Mouse (Mus musculus): ENCODE data around the gene Kcnk4.
"Not testable (repeated sequence)": the region's sequence is repeated elsewhere in the genome, so short reads cannot be mapped to it uniquely, and the experiment has no call there.

Gene Kcnk4

GRCm38 (mm10) chr19:6916496-6916895, 17.8 kb downstream of the Kcnk4 start:
- DNase-seq (ENCODE audit: extremely low spot score, low spot score): no peak

- no peak for DNase-seq (ENCODE audit: extremely low spot score, low spot score)
Measured at GRCm38 (mm10) chr19:6915276-6915675, 19.0 kb downstream of the Kcnk4 start.

DNA sequence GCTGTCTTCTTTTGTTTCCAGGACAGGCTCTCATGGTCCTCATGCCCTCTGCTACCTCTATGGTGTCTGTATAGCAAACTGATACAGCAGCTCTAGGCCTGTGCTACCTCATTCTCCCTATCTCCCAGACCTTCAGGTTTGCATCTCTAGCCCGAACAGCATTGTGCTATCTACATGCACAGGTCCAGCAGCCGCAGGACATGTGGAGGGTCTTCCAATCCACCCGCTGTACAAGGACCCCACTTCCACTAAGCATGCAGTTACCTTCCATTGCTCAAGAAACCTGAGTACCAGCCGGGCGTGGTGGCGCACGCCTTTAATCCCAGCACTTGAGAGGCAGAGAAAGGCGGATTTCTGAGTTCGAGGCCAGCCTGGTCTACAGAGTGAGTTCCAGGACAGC, 19.8 kb downstream of the Kcnk4 start:
- no peak for DNase-seq (ENCODE audit: extremely low spot score, low spot score)

GRCm38 (mm10) chr19:6913991-6914390, 20.3 kb downstream of the Kcnk4 start:
- no peak for DNase-seq (ENCODE audit: extremely low spot score, low spot score)

- DNase-seq (ENCODE audit: extremely low spot score, low spot score): no peak
Measured at GRCm38 (mm10) chr19:6913036-6913435, 21.3 kb downstream of the Kcnk4 start.

DNA sequence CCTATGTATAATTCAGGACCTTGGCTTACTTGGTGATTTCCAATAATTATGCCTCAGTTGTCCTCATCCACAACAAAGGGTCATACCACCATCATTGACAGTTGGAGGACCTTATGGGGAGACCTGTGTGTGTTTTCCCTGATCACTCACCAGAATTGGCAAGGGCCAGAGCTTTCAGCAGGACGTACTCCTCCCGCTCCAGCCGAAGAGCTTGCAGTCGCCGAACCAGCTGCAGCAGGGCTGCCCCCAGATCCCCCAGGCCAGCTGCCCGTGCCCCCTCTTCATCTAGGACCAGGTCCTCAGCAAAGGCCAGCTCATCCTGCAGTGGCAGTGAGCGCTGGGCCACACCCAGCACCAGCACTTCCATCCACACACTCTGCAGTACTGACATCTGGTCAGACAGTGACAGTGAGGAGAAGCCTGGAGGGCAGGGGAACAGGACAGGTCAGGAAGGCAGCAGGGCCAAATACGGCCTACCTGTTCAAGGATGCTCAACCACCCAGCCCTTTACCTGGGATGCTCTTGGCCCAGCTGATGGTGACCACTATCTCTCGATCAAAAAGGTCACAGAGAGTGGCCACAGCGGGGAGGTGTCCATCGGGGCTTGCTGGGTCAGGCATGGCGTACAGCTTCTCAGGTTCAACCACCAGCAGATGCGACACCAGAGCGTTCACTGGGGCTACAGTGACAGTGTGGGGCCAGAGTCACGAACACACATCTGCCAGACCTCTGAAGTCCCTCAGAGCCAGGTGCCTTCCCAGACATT, 21.9 kb downstream of the Kcnk4 start:
- no peak for DNase-seq (ENCODE audit: extremely low spot score, low spot score)

GRCm38 (mm10) chr19:6911101-6912074, 22.9 kb downstream of the Kcnk4 start:
- no peak for DNase-seq (ENCODE audit: extremely low spot score, low spot score)

- DNase-seq (ENCODE audit: extremely low spot score, low spot score): not testable (repeated sequence)
Measured at GRCm38 (mm10) chr19:6910306-6910705, 24.0 kb downstream of the Kcnk4 start.

- DNase-seq (ENCODE audit: extremely low spot score, low spot score): peak; percentile 89
Measured at GRCm38 (mm10) chr19:6909507-6910289, 24.6 kb downstream of the Kcnk4 start, which contains the start of the genes Trmt112 and Prdx5. Gene Trmt112, plus strand, starts transcription at chr19:6909698. Gene Prdx5, minus strand, starts transcription at chr19:6910106.

GRCm38 (mm10) chr19:6909021-6909420, 25.3 kb downstream of the Kcnk4 start:
- no peak for DNase-seq (ENCODE audit: extremely low spot score, low spot score)

GRCm38 (mm10) chr19:6907811-6908540, 26.3 kb downstream of the Kcnk4 start:
- DNase-seq (ENCODE audit: extremely low spot score, low spot score): no peak

DNA sequence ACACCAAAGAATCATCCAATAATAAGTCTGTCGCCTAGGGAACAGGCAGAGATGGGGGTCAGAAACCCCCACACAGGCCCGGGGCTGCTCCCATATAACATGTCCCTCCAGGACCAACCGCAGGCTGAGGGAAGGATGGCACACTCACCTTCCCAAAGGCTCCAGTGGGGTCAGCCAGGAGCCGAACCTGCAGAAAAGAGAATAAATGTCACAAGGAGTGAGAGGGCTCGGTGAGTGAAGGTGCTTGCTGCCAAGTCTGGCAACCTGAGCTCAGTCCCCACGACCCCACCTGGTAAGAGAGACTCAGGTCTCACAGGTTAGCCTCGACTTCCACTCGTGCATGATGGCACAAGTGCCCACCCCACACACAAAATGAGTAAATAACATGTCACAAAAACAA, 27.2 kb downstream of the Kcnk4 start:
- no peak for DNase-seq (ENCODE audit: extremely low spot score, low spot score)

- DNase-seq (ENCODE audit: extremely low spot score, low spot score): no peak
Measured at GRCm38 (mm10) chr19:6906199-6906598, 28.1 kb downstream of the Kcnk4 start.

- no peak for DNase-seq (ENCODE audit: extremely low spot score, low spot score)
Measured at GRCm38 (mm10) chr19:6905498-6906159, 28.7 kb downstream of the Kcnk4 start.

GRCm38 (mm10) chr19:6904846-6905245, 29.5 kb downstream of the Kcnk4 start:
- no peak for DNase-seq (ENCODE audit: extremely low spot score, low spot score)

GRCm38 (mm10) chr19:6903031-6903430, 31.3 kb downstream of the Kcnk4 start:
- no peak for DNase-seq (ENCODE audit: extremely low spot score, low spot score)

DNA sequence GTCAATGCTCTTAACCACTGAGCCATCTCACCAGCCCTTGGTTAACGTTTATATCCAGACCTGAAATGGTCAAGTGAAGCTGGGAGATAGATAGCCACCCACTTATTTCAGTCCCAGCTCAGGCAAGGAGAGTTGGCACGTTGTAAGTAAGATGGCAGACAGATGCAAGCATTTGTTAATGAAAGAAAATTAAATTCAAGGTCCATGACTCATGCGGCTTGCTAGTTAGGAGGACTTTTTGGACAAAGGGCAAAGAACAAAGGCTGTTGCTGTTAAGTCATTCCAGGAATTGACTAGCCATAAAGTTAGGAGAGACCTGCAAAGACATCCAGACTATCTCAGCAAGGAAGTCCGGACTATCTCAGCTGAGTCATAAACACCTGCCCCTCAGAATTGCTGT, 34.7 kb downstream of the Kcnk4 start:
- DNase-seq (ENCODE audit: extremely low spot score, low spot score): no peak

DNA sequence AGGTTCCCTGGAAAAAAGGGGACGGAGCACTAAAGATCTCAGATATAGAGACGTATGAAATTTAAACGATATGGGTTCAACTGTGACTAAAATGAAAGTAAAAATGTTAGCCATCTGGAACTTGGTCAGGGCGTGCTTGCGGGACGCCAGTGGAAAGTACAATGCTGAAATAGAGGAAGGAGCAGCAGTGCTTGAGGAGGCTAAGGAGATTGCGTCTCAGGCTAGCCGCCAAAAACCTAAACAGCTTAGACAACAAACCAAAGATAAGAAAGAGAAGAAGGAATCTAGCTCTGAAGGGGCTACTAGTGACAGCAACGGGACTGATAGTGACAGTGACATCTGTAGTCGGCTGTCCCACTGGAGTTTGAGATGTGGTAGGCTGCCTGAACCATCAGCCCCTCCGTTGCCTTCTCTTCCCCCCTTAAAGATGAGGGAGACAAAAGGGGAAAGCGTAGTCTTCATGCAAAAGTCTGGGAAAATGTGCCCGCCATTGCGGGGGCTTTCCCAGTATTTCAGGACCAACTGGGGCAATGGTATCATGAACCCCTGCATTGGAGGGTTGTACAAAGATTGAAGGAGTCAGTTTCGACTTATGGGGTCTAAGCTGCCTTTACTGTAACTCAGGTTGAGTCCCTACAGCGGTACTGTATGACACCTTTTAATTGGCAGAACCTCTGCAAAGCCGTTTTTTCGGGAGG, 38.6 kb downstream of the Kcnk4 start:
- DNase-seq (ENCODE audit: extremely low spot score, low spot score): not testable (repeated sequence)

GRCm38 (mm10) chr19:6893731-6894451, 40.4 kb downstream of the Kcnk4 start:
- DNase-seq (ENCODE audit: extremely low spot score, low spot score): no peak
